Mouse (Mus musculus): ENCODE results near the gene Cadm1. TPM values are rescaled to one million over a fixed set of nuclear protein-coding genes. Genes with fewer than 3 reads are reported as not detected.

Cadm1 gene
- total and polyA plus RNA-seq, 3 experiments, result 0.14 to 0.31 TPM; not detected in 1

GRCm38 (mm10) chr9:47739276-47739675, 209.3 kb downstream of the Cadm1 start:
- no peak overlapping the region for H3K4me3 ChIP-seq (ENCODE audit: control insufficient read depth in 1 of 2, insufficient read depth in 1 of 2, low read depth in 2 of 2, low read length in 2 of 2)
- H3K36me3 ChIP-seq (ENCODE audit: control insufficient read depth in 1 of 2, insufficient read depth in 2 of 2, low read length in 2 of 2), result no peaks in the 10 kb centered on the region; a peak in 1 of 4 replicates
- no peak overlapping the region for H3K27ac ChIP-seq (ENCODE audit: control insufficient read depth, low read depth, low read length)
- no peaks in the 10 kb centered on the region for H3K27me3 ChIP-seq (ENCODE audit: control insufficient read depth in 1 of 2, insufficient read depth in 2 of 2, low read length in 2 of 2)
- no peak for TF ChIP-seq NRF1 (IDR thresholded peaks at IDR 0.05; ENCODE audit: insufficient read depth, low read depth, low read length, poor library complexity, severe bottlenecking)
- no peak for TF ChIP-seq ZC3H11A (IDR thresholded peaks at IDR 0.05; ENCODE audit: low read depth, low read length)
- TF ChIP-seq TBP (IDR thresholded peaks at IDR 0.05; ENCODE audit: low read depth, low read length), result no peak
- TF ChIP-seq RCOR1 (IDR thresholded peaks at IDR 0.05; ENCODE audit: low read depth, low read length), result no peak
- no peak for TF ChIP-seq ZKSCAN1 (IDR thresholded peaks at IDR 0.05; ENCODE audit: low read depth, low read length)
- TF ChIP-seq TCF12 (IDR thresholded peaks at IDR 0.05; ENCODE audit: low read depth, low read length), result no peak
- TF ChIP-seq SMC3 (IDR thresholded peaks at IDR 0.05; ENCODE audit: low read depth, low read length), result no peak
- TF ChIP-seq MAFK (IDR thresholded peaks at IDR 0.05; ENCODE audit: borderline replicate concordance, low read depth, low read length), result no peak
- no peak for TF ChIP-seq EP300 (IDR thresholded peaks at IDR 0.05; ENCODE audit: low read depth in 1 of 2, low read length in 2 of 2)
- no peak for TF ChIP-seq CHD1 (IDR thresholded peaks at IDR 0.05; ENCODE audit: low read depth, low read length)
- no peak for TF ChIP-seq HCFC1 (IDR thresholded peaks at IDR 0.05; ENCODE audit: low read depth, low read length)
- TF ChIP-seq GATA1 (IDR thresholded peaks at IDR 0.05; ENCODE audit: low read depth, low read length), result no peak
- TF ChIP-seq UBTF (IDR thresholded peaks at IDR 0.05; ENCODE audit: borderline replicate concordance, insufficient read depth, low read depth, low read length), result no peak
- TF ChIP-seq POLR2AphosphoS2 (IDR thresholded peaks at IDR 0.05; ENCODE audit: low read length), result no peak
- TF ChIP-seq POLR2A (IDR thresholded peaks at IDR 0.05; ENCODE audit: control insufficient read depth in 1 of 2, insufficient read depth in 1 of 2, low read depth in 1 of 2, low read length in 2 of 2, poor library complexity in 1 of 2), result no peak
- no peak for TF ChIP-seq MYB (IDR thresholded peaks at IDR 0.05; ENCODE audit: low read depth, low read length)
- TF ChIP-seq SIN3A (IDR thresholded peaks at IDR 0.05; ENCODE audit: low read length), result no peak
- TF ChIP-seq MAZ (IDR thresholded peaks at IDR 0.05; ENCODE audit: low read depth, low read length), result no peak
- no peak for TF ChIP-seq ZMIZ1 (IDR thresholded peaks at IDR 0.05; ENCODE audit: low read depth, low read length)
- no peak for TF ChIP-seq CTCF (IDR thresholded peaks at IDR 0.05 in 2 of 3, conservative IDR thresholded peaks at IDR 0.05 in 1 of 3; ENCODE audit: control insufficient read depth in 1 of 3, insufficient read depth in 1 of 3, low read depth in 2 of 3, low read length in 3 of 3, poor library complexity in 1 of 3, severe bottlenecking in 1 of 3)
- H3K79me2 ChIP-seq (ENCODE audit: control insufficient read depth, insufficient read depth, low read length, poor library complexity), result no peaks in the 10 kb centered on the region
- DNase-seq (ENCODE audit: low read depth, low spot score), result peak; percentile 9
- H3K9ac ChIP-seq (ENCODE audit: control insufficient read depth, low read depth, low read length, poor library complexity, severe bottlenecking), result no peak overlapping the region
- H3K9me3 ChIP-seq (replicated peaks; ENCODE audit: insufficient read depth, low read length), result no peaks in the 10 kb centered on the region
- peaks cover 0 to 8% of the 10 kb centered on the region in 2 experiments; a peak in 2 of 4 replicates for H3K4me1 ChIP-seq (ENCODE audit: control insufficient read depth in 1 of 2, insufficient read depth in 2 of 2, low read length in 2 of 2)

GRCm38 (mm10) chr9:47741751-47742150, 211.8 kb downstream of the Cadm1 start:
- no peak for TF ChIP-seq NELFE (IDR thresholded peaks at IDR 0.05; ENCODE audit: low read depth, low read length)
- TF ChIP-seq ZC3H11A (IDR thresholded peaks at IDR 0.05; ENCODE audit: low read depth, low read length), result no peak
- no peak for TF ChIP-seq BHLHE40 (IDR thresholded peaks at IDR 0.05; ENCODE audit: borderline replicate concordance, low read depth, low read length)
- no peak for TF ChIP-seq MYB (IDR thresholded peaks at IDR 0.05; ENCODE audit: low read depth, low read length)
- no peak for TF ChIP-seq SIN3A (IDR thresholded peaks at IDR 0.05; ENCODE audit: low read length)
- no peak for TF ChIP-seq ELF1 (IDR thresholded peaks at IDR 0.05; ENCODE audit: low read depth, low read length)
- no peak for TF ChIP-seq POLR2AphosphoS5 (IDR thresholded peaks at IDR 0.05; ENCODE audit: borderline replicate concordance, low read depth, low read length)
- no peak for TF ChIP-seq POLR2AphosphoS2 (IDR thresholded peaks at IDR 0.05; ENCODE audit: low read length)
- TF ChIP-seq USF1 (IDR thresholded peaks at IDR 0.05; ENCODE audit: low read depth, low read length), result no peak
- no peak for TF ChIP-seq CTCF (IDR thresholded peaks at IDR 0.05 in 2 of 3, conservative IDR thresholded peaks at IDR 0.05 in 1 of 3; ENCODE audit: control insufficient read depth in 1 of 3, insufficient read depth in 1 of 3, low read depth in 2 of 3, low read length in 3 of 3, poor library complexity in 1 of 3, severe bottlenecking in 1 of 3)
- no peak for TF ChIP-seq RAD21 (IDR thresholded peaks at IDR 0.05; ENCODE audit: low read depth, low read length)
- no peak for TF ChIP-seq HCFC1 (IDR thresholded peaks at IDR 0.05; ENCODE audit: low read depth, low read length)
- TF ChIP-seq MAFK (IDR thresholded peaks at IDR 0.05; ENCODE audit: borderline replicate concordance, low read depth, low read length), result no peak
- no peak for TF ChIP-seq USF2 (IDR thresholded peaks at IDR 0.05; ENCODE audit: borderline replicate concordance in 1 of 2, insufficient read depth in 1 of 2, low read depth in 1 of 2, low read length in 2 of 2)
- no peak for TF ChIP-seq MYC (IDR thresholded peaks at IDR 0.05; ENCODE audit: low read depth, low read length)
- TF ChIP-seq EP300 (IDR thresholded peaks at IDR 0.05; ENCODE audit: low read depth in 1 of 2, low read length in 2 of 2), result no peak
- no peak for TF ChIP-seq POLR2A (IDR thresholded peaks at IDR 0.05; ENCODE audit: control insufficient read depth in 1 of 2, insufficient read depth in 1 of 2, low read depth in 1 of 2, low read length in 2 of 2, poor library complexity in 1 of 2)

More at GRCm38 (mm10) chr9:47741751-47742150, 211.8 kb downstream of the Cadm1 start:
- no peak overlapping the region for H3K27ac ChIP-seq (ENCODE audit: control insufficient read depth, low read depth, low read length)
- no peaks in the 10 kb centered on the region for H3K27me3 ChIP-seq (ENCODE audit: control insufficient read depth in 1 of 2, insufficient read depth in 2 of 2, low read length in 2 of 2)
- H3K9me3 ChIP-seq (replicated peaks; ENCODE audit: insufficient read depth, low read length), result no peaks in the 10 kb centered on the region
- H3K9ac ChIP-seq (ENCODE audit: control insufficient read depth, low read depth, low read length, poor library complexity, severe bottlenecking), result no peak overlapping the region
- H3K79me2 ChIP-seq (ENCODE audit: control insufficient read depth, insufficient read depth, low read length, poor library complexity), result no peaks in the 10 kb centered on the region
- H3K4me3 ChIP-seq (ENCODE audit: control insufficient read depth in 1 of 2, insufficient read depth in 1 of 2, low read depth in 2 of 2, low read length in 2 of 2), result no peak overlapping the region
- DNase-seq (ENCODE audit: low read depth, low spot score), result no peak
- H3K4me1 ChIP-seq (ENCODE audit: control insufficient read depth in 1 of 2, insufficient read depth in 2 of 2, low read length in 2 of 2), result peaks cover 0 to 6% of the 10 kb centered on the region in 2 experiments; a peak in 2 of 4 replicates
- H3K36me3 ChIP-seq (ENCODE audit: control insufficient read depth in 1 of 2, insufficient read depth in 2 of 2, low read length in 2 of 2), result no peaks in the 10 kb centered on the region; a peak in 1 of 4 replicates
